Mouse (Mus musculus): ENCODE measurements at regions not wholly inside any gene's neighbourhood (a gene's known extent, or its start where the extent isn't known, plus 50 kb on each side); places are given as distances from the start of the nearest gene placed in this dataset.

DNA sequence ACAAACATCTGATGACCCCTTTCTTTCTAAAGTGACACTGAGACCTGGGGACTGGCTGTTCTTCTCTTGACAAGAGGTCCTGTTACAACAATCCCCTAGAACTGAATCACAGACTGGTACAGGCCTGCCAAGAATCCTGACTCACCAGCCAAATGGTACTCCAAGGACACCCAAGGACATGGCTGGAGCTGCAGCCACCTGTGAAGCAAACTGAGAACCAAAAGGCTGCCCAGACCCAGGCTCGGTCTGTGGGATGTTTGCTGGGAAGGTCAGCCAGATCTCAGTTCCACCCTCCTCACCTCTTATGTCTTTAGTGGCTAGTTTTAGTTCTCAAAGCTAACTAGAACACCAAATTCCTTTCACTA is 112.1 kb upstream of the Fmo9 start:
- ATAC-seq (ENCODE audit: low FRiP score) = no peak
- no peaks in the 10 kb centered on the region for H3K36me3 ChIP-seq (ENCODE audit: insufficient read depth, low read length)
- H3K27me3 ChIP-seq (ENCODE audit: insufficient read depth, low read length) = no peaks in the 10 kb centered on the region
- H3K9me3 ChIP-seq (ENCODE audit: low read length) = no peaks in the 10 kb centered on the region
- DNase-seq (ENCODE audit: low spot score) = no peak
- TF ChIP-seq CTCF (IDR thresholded peaks at IDR 0.05) = no peak
- no peak overlapping the region for H3K4me2 ChIP-seq (ENCODE audit: low read depth, low read length, poor library complexity, severe bottlenecking)
- H3K4me1 ChIP-seq (ENCODE audit: insufficient read depth, low read length) = no peaks in the 10 kb centered on the region
- no peak overlapping the region for H3K9ac ChIP-seq (replicated peaks; ENCODE audit: low read length, poor library complexity, severe bottlenecking)
- H3K27ac ChIP-seq (ENCODE audit: low read depth, low read length) = no peak overlapping the region
- 86% methylated on average over 1 of the region's 1 CpGs for WGBS
- H3K4me3 ChIP-seq (ENCODE audit: low read depth, low read length) = no peak overlapping the region

DNA sequence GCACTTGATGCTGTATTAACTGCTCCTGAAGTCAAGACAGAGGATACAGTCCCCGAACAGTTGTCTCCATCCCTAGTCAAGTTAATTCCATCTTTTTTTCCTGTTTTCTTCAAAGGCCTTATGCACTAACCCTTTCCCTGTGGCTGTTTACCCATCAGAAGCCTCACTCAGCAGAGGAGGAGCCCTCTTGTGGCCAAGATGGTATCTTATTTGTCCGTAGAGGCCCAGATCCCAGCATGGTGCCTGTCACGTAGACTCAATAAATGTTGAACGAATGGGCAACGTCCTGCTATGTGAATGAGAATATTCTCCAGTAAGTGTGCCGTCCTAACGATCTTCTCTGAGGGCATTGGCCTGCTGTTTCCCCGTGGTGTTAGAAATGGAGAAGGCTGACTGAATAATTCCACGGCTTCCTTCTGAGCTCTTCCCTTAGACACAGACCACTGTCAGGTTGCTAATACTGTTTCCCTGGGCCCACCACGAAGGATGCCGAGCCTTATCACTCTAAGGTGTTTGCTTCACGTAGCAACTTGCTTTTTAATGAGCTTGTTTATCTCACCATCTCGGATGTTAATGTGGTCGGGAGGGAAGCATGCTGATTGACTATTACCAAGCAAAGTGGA is 113.1 kb upstream of the Fmo9 start:
- Histone ChIP-seq H3K4me2 (ENCODE audit: low read depth, low read length, poor library complexity, severe bottlenecking) (no peak overlapping the region), H3K36me3 (ENCODE audit: insufficient read depth, low read length) (no peaks in the 10 kb centered on the region), H3K4me3 (ENCODE audit: low read depth, low read length) (no peak overlapping the region), H3K9ac (replicated peaks; ENCODE audit: low read length, poor library complexity, severe bottlenecking) (no peak overlapping the region), H3K27me3 (ENCODE audit: insufficient read depth, low read length) (no peaks in the 10 kb centered on the region), H3K9me3 (ENCODE audit: low read length) (no peaks in the 10 kb centered on the region), H3K4me1 (ENCODE audit: insufficient read depth, low read length) (no peaks in the 10 kb centered on the region), H3K27ac (ENCODE audit: low read depth, low read length) (no peak overlapping the region)
- ATAC-seq (ENCODE audit: low FRiP score) = no peak
- 46% methylated on average over 14 of the region's 14 CpGs for WGBS
- DNase-seq (ENCODE audit: low spot score) = peak; percentile 60
- peak; percentile 70 for TF ChIP-seq CTCF (IDR thresholded peaks at IDR 0.05)

DNA sequence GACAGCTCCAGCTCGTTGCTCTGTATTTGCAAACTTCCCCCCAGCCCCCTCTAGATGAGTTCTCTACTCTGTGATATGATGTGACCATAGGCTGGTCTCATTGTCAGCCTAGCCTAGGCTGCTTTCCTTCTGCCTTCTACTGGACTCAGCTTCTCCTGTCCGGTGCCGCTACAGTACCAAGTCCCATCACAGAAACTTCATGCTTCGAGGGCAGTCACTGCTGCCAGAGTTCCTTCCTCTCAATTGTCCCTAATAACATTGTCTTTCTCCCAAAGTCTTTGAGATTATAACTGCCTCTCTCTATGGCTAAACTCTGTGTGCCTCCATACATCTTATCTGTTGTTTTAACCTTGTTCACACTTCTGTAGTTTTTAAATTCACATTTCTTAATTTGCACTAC is 114.0 kb upstream of the Fmo9 start:
- Histone ChIP-seq H3K9ac (replicated peaks; ENCODE audit: low read length, poor library complexity, severe bottlenecking) (no peak overlapping the region), H3K36me3 (ENCODE audit: insufficient read depth, low read length) (no peaks in the 10 kb centered on the region), H3K4me2 (ENCODE audit: low read depth, low read length, poor library complexity, severe bottlenecking) (no peak overlapping the region), H3K9me3 (ENCODE audit: low read length) (no peaks in the 10 kb centered on the region), H3K4me1 (ENCODE audit: insufficient read depth, low read length) (no peaks in the 10 kb centered on the region), H3K27ac (ENCODE audit: low read depth, low read length) (no peak overlapping the region), H3K27me3 (ENCODE audit: insufficient read depth, low read length) (no peaks in the 10 kb centered on the region), H3K4me3 (ENCODE audit: low read depth, low read length) (no peak overlapping the region)
- no peak for ATAC-seq (ENCODE audit: low FRiP score)
- WGBS = 77% methylated on average over 4 of the region's 4 CpGs
- no peak for DNase-seq (ENCODE audit: low spot score)
- TF ChIP-seq CTCF (IDR thresholded peaks at IDR 0.05) = no peak

DNA sequence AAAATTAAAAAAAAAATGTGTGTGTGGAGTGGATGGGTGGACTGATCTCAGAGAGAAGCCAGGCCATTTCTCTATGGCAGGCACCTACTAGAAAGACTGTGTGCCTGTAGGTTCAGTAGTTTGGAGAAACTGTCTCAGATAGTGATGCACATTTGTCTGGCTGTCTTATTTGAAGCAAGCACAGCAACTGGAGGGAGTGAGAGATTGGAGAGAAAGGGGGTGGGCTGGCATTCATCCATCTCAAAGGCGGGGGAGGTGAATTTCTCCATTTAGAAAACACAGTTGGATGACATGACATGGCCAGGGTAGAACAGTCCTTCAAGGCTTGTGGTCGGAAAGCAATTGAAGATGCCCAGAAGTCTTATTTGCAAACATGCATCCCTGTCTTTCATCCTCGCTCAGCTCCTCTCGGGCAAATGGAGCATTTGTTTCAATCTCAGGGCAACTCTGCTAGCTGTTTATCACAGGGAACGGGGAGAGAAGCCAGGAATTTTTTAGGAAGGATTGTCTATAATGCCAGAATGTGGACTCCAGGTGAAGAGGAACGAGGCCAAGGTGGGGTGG is 114.8 kb upstream of the Fmo9 start:
- 72% methylated on average over 6 of the region's 6 CpGs for WGBS
- Histone ChIP-seq H3K27ac (ENCODE audit: low read depth, low read length) (no peak overlapping the region), H3K27me3 (ENCODE audit: insufficient read depth, low read length) (no peaks in the 10 kb centered on the region), H3K36me3 (ENCODE audit: insufficient read depth, low read length) (no peaks in the 10 kb centered on the region), H3K4me3 (ENCODE audit: low read depth, low read length) (no peak overlapping the region), H3K4me1 (ENCODE audit: insufficient read depth, low read length) (no peaks in the 10 kb centered on the region), H3K9me3 (ENCODE audit: low read length) (no peaks in the 10 kb centered on the region), H3K4me2 (ENCODE audit: low read depth, low read length, poor library complexity, severe bottlenecking) (no peak overlapping the region), H3K9ac (replicated peaks; ENCODE audit: low read length, poor library complexity, severe bottlenecking) (no peak overlapping the region)
- TF ChIP-seq CTCF (IDR thresholded peaks at IDR 0.05) = no peak
- DNase-seq (ENCODE audit: low spot score) (peak; percentile 18), ATAC-seq (ENCODE audit: low FRiP score) (no peak)

DNA sequence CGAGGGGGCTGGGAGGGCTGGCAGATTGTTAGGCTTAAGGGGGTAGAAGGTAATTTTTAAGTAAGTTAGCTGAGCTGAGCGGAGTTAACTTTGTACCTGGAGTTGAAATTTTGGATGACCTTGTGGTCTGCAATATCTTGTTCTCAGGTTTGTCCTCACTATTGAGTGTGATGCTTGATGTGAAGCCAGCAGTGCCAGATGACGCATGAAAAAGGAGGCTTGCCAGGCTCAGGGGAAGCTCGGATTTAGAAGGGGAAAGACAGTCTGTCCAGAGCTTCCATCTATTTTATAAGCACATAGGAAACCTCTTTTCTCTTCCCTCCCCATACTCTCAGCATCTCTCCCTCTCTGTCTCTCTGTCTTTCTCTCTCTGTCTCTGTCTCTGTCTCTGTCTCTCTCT is 115.3 kb upstream of the Fmo9 start:
- no peak overlapping the region for H3K4me2 ChIP-seq (ENCODE audit: low read depth, low read length, poor library complexity, severe bottlenecking)
- H3K9ac ChIP-seq (replicated peaks; ENCODE audit: low read length, poor library complexity, severe bottlenecking) = no peak overlapping the region
- peak; percentile 24 for DNase-seq (ENCODE audit: low spot score)
- 72% methylated on average over 4 of the region's 4 CpGs for WGBS
- no peaks in the 10 kb centered on the region for H3K36me3 ChIP-seq (ENCODE audit: insufficient read depth, low read length)
- no peak overlapping the region for H3K27ac ChIP-seq (ENCODE audit: low read depth, low read length)
- no peaks in the 10 kb centered on the region for H3K9me3 ChIP-seq (ENCODE audit: low read length)
- no peaks in the 10 kb centered on the region for H3K4me1 ChIP-seq (ENCODE audit: insufficient read depth, low read length)
- ATAC-seq (ENCODE audit: low FRiP score) = no peak
- H3K4me3 ChIP-seq (ENCODE audit: low read depth, low read length) = no peak overlapping the region
- H3K27me3 ChIP-seq (ENCODE audit: insufficient read depth, low read length) = no peaks in the 10 kb centered on the region
- no peak for TF ChIP-seq CTCF (IDR thresholded peaks at IDR 0.05)

DNA sequence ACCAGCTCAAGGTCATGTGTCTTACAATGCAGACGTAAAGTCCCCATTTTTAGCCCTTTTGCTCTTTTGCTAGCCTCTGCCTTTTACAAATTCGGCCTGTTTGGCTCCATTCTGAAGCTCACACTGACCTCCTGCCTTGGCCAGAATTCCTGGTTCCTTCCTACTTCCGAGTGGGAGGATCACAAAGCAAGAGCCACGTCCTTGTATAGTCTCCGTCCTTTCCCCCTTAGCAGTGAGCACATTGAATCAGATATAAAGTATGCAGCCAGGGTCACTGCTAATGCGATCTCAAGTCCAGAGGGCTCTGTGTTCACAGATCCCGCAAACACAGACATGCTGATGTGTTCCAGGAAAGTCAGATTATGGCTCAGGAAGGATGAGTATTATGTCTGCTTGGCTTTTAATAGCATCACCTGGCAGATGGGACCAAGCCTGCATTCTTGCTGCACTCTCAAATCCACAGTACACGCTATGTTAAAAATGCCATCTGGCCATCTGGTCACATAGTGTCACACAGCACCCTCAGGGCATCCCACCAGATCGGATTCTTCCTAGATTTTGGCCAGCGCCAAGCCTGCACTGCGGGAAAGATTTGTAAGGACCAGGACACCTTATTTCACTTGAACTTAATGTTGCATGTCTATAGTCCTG is 119.4 kb upstream of the Fmo9 start:
- no peak overlapping the region for H3K4me2 ChIP-seq (ENCODE audit: low read depth, low read length, poor library complexity, severe bottlenecking)
- no peak overlapping the region for H3K27ac ChIP-seq (ENCODE audit: low read depth, low read length)
- no peak overlapping the region for H3K4me3 ChIP-seq (ENCODE audit: low read depth, low read length)
- ATAC-seq (ENCODE audit: low FRiP score) (no peak), DNase-seq (ENCODE audit: low spot score) (peak; percentile 66)
- no peaks in the 10 kb centered on the region for H3K36me3 ChIP-seq (ENCODE audit: insufficient read depth, low read length)
- no peak overlapping the region for H3K9ac ChIP-seq (replicated peaks; ENCODE audit: low read length, poor library complexity, severe bottlenecking)
- no peaks in the 10 kb centered on the region for H3K9me3 ChIP-seq (ENCODE audit: low read length)
- no peak for TF ChIP-seq CTCF (IDR thresholded peaks at IDR 0.05)
- no peaks in the 10 kb centered on the region for H3K4me1 ChIP-seq (ENCODE audit: insufficient read depth, low read length)
- no peaks in the 10 kb centered on the region for H3K27me3 ChIP-seq (ENCODE audit: insufficient read depth, low read length)
- 77% methylated on average over 11 of the region's 11 CpGs for WGBS
